Mouse (Mus musculus) hematopoietic stem cell, adult 5-6 weeks (primary cell): Measurements from ENCODE around the gene St3gal5. TPM values are rescaled to one million over a fixed set of nuclear protein-coding genes. Genes with fewer than 3 reads are reported as not detected.
"Not testable (repeated sequence)": the region's sequence is repeated elsewhere in the genome, so short reads cannot be mapped to it uniquely, and the experiment has no call there.

Experiments used
- ATAC-seq, 2 experiments: fragments of 125-278 bp in 1 of 2; replicated peaks in 1 of 2; 2 replicates each; pipeline ENCODE4 v1.8.0; 2016 to 2017; ENCODE audit warnings: inconsistent platforms in 2 of 2, mild to moderate bottlenecking in 2 of 2, moderate number of reproducible peaks in 2 of 2, low read depth in 1 of 2, moderate TSS enrichment in 1 of 2; ENCODE audit not compliant: low FRiP score in 2 of 2, poor library complexity in 2 of 2, severe bottlenecking in 2 of 2, insufficient read depth in 1 of 2, low TSS enrichment in 1 of 2
- total RNA-seq: library from RNA; stranded (forward); fragments of 172-1452, 232-1000 nt; gene quantifications from 2 replicates; pipeline ENCODE4 v1.2.3, GENCODE M21; 2017

St3gal5 gene
- 20.6 and 22.6 TPM in 2 replicates for total RNA-seq

DNA sequence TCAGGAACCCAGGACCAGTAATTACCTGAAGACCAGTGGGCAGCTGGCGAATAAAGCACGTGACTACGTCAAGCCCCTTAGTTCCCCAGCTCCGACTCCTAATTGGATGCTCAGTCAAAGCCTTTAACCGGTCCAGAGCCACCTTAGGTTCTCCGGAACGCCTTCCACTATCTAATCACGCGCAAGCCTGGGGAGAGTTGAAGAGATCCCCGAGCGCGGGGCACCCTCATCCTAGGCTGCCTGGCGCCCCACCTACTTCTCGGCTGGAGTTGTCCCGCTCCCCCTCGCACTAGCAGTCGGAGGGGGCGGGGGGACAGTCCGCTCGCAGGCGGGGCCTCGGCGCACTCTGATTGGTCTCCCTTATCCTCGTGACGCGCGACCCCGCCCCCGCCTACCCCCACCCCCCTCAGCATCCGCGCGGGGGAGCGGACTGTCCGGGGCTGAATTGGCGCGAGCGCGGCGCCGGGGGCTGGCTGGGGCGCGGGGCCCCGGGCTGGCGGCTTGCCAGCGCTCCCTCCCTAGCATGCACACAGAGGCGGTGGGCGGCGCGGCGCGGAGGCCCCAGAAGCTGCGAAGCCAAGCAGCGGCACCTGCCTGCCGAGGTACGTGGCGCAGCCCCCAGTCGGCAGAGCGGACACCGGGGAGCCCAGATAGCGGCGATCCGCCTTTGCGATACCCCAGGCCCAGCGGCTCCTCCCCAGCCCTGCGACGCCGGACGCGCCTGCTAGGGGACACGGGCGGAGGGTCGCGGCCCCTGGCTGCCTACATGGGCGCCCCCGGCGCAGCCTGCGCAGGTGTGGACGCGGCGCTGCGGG lies at the start of gene St3gal5:
St3gal5 (plus strand) TSS at position 412 of the 815 bp plus-strand sequence.
- ATAC-seq = peak; percentile 84 to 85

DNA sequence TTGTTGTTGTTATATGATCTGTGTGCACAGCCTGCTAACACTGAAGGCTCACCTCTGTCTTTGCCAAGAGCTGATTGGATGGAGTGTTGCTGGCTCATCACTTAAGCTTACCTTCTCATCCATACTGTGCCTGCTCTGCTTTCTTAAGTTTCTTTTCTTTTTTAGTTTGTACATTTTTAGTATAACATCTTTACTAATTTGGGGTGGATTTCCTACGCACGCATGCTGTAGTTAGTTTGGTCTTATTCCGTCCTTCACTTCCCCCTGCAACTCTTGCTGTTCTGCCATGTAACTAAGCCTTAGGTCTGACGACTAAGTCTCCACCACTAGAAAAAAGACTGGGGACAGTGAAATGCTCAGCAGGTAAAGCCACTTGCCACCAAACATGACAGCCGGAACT lies 48.7 kb upstream of the St3gal5 start:
- no peak for ATAC-seq

DNA sequence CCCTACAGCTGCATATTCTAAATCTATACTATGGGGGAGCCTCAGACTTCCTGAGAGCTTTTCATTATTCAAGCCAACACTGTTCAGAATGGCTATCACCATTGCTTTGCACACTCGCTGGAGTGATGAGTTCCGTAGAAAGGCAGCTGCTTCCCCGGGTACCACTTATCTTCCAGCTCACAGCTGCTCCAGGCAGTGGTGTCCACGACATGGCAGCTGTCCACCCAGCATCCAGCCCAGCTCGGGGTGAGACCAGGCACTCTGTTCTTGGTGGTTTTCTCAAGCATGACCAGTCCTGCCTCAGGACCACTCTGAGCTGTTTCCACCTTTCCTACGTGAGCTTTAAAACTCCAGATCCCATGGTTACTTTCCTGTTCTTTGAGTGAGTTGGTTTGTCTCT lies 47.5 kb upstream of the St3gal5 start:
- ATAC-seq = no peak

DNA sequence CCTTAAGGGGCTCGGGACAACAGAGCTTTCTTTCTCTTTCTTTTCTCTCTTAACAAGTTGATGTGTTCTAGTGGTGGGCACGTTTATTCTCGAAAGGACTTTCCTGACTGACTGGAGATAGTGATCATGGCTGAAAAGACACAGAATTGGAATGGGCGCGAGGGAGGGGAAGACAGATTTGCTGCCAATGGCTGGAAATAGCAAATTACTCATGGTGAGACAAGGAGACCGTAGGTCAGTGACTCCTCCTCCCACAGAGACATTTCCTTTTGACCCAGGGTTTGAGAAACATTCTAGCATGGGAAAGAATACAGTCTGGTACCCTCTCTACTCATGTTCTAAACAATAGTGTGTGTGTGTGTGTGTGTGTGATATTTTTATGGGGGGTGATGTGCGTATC lies 46.6 kb upstream of the St3gal5 start:
- 0 out of 4 replicates have a peak, but pooled peaks of 1 of the 2 experiments have one; percentile 3 for ATAC-seq

DNA sequence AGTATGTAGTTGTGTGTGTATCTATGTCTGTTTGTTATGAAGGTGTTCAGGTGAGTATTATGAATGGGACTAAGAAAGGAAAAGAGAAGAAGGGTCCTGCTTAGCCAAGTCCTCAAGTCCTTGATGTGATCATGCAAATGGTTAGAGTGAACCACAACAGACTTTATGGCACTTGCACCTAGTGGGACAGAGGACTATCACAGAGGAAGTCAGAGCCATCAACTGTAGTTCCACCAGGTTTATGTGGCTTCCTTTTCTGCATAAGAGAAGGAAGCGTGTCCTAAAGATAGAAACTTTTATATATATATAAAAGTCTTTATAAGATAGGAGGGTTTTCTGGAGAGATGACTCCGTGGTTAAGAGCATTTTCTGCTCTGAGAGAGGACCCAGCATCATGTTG lies 46.1 kb upstream of the St3gal5 start:
- peak; percentile 26 to 40; a peak in 2 of 4 replicates for ATAC-seq

DNA sequence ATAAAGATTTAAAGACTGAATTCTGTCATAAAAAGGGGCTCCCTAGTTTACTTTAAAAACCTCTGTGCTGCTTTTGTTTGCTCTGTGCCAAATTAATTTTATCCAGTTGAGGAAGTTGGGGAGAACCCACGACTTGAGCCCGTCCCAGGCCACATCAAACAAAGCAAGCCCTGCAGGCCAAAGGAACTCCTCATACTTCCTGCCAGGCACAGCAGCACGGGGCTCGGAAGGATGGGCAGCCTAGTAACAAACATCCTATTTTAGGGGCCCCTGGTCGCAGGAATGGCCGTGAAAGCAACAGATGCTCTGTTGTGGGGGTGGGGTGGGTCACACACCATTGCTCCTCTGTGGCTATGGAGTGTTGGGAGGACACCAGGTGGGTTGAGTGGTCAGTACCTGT lies 45.6 kb upstream of the St3gal5 start:
- ATAC-seq = peak; percentile 60 to 84; a peak in 3 of 4 replicates

DNA sequence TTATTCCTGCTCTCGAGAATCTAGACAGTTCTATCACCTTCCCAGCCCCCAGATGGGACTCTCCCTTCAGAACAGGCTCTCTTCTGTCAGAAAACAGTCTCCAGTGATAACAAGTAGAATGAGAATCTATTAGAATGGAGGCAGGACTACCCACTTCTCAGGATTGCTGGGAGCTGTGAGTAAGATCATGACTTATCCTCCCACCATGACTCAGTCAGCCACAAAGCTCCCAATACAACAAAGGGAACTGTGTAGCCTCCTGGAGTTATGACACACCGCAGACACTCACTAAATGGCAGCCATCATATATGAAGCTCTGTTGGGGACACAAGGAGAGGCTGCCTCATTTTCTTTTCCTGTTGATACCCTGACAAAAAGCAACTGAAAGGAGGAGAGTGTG lies 40.8 kb upstream of the St3gal5 start:
- no peak for ATAC-seq

DNA sequence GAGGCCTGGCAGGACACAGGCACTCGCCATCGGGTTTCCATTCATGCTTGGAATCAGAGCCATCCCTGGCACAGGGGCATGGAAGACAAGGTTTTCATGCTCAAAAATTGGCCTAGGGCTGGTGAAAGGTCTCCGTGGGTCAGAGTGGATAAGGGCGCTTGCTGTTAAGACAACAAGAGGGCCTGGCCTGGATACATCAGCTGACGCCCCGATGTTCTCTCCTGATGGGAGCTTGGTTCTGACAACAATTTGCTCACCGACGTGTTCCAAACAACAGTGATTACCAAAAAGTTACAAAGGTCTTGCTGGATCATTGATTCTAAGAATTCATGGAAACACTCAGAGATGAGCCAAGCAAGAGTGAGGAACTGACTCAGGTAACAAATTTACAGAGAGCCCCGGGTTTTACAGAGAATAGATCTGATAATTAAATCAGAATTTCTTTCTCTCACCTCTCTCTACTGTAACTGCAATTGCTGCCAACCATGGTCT lies 38.9 kb upstream of the St3gal5 start:
- ATAC-seq = no peak

DNA sequence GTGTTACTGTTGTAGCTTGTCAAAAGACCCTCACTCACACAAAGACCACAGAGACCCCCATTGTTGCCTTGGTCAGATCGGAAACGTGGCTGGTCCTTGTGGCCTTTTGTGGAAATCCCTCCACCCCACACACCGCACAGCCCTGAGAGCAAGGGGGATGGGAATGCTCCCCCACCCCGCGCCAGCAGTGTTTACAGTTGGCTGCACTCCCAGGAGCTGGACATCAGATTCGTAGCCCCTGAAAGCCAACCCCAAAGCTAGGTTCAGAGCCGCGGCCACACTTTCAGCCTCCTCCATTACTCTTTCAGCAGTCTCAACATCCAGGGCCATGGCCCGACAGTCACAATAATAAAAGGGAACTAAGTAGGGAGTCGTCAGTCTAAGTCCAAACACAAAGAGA lies 36.7 kb upstream of the St3gal5 start:
- ATAC-seq = not testable (repeated sequence)

DNA sequence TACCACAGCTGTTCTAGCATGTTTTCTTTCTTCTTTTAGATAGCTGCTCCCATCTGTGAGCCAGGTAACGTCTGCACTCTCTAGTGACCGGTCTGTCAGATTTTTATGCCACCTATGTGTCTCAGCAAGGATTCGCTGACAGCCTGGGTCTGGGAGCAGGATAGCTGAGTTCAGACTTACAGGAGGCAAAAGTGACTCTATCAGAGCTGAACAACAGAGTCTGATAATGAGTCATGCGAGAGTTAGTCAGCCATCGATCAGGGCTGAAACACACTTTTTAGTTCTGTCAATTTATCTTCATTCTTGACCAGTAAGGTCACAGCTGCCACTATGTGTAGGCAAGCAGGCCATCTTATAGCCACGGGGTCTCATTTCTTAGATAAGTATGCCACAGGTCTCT lies 33.7 kb upstream of the St3gal5 start:
- no peak for ATAC-seq

DNA sequence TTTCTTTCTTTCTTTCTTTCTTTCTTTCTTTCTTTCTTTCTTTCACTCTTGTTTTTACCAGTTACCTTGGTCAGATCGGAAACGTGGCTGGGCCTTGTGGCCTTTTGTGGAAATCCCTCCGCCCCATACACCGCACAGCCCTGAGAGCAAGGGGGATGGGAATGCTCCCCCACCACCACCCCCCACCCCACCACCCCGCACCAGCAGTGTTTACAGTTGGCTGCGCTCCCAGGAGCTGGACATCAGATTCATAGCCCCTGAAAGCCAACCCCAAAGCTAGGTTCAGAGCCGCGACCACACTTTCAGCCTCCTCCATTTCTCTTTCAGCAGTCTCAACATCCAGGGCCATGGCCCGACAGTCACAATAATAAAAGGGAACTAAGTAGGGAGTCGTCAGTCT lies 31.4 kb upstream of the St3gal5 start:
- no peak for ATAC-seq

DNA sequence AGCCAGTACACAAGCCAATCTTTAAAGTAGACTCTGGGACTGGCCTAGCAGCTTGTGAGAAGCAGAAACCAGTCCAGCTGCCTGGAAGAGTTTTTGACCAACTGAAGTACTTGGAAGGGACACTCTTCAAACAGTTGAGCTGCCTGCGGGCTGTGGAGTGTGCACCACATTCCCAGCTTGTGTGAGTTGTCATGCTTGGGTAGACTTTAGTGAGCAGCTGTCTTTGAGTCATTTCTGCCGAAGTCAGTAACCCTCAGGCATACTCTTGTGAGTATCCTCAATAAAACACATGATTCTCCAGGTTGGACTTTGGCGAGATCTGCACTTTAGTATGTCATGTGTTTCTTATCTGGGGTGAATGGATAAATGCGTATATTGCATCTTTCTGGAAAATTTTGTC lies 29.0 kb upstream of the St3gal5 start:
- ATAC-seq = no peak

DNA sequence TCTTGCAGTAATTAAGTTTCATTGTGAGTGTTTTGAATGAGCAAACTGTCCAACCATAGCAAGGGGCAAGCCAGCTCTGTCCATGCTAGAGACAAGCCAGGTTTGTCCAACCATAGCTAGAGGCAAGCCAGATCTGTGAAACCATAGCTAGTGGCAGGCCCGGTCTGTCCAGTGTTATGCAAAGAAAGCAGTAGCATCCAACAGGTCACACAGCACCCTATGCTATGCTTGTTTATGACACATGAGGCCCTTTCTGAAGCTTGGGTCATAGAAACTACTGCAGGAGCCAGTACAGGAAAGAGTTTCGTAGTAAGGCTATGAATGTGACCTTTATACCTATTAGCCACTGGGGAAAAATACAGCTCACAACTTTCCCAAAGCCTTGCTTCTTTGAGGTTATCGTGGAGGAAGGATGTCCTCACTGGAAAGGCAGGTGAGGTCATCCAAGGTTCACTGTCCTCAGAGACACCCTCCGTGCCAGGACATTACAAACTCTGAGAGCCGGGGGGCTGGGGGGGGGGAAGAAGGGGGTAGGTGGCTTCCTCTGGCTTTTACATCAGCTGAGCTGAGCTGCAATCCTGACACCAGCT lies 26.0 kb upstream of the St3gal5 start:
- no peak for ATAC-seq

DNA sequence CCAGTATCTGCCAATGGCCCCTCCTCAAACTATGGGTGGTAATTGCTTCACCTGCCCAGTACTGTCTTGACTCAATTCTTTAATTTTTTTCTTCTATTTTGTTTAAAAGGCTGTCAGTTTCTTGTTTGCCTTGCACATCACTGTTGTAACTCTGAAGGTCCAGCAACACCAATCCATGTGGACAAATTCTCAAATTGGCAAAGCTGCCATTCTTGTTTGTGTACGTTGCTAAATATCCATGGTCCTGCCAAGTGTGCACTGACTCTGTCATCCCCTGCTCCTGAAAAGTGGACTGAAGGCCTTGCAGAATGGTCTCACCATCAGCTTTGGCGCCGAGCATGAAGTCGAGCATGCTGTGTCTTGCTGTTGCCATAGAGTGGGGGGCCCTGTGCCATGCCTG lies 23.6 kb upstream of the St3gal5 start:
- ATAC-seq = no peak

DNA sequence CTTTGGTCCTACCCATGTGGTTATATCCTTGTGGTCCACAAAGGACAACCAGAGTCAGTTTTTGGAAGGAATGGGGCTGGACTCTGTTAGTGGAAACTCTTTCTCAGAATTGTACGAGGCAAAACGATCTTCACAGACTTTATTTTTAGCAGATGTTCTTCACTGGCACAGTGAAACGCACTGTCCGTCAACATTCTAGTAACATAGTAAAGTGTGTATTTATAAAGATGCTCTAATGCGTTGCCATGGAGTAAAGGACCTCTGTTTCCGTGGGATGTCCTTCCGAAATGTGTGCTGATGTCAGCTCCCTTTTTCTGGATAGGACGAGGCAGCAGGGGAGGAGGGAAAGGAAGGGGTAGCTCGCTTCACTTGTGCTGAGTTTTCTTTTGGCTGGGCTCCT lies 20.9 kb upstream of the St3gal5 start:
- no peak for ATAC-seq

DNA sequence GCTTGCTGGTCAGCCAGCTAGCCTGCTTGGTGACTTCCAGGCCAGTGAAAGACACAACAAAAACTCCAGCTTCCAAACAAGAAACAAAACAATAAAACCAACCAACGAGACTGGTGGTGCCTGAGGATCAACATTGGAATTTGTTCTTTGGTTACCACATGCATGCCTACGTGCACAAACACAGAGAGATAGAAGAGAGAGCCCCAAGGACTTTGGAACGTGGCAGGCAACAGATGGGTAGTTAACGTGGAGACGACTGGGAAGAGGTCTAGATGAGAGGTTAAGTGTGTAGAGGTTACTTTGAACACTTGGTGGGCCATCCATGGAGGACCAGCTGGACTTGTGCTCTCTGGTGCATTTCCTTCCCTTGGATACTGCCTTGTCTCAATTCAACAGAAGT lies 19.2 kb upstream of the St3gal5 start:
- no peak for ATAC-seq

DNA sequence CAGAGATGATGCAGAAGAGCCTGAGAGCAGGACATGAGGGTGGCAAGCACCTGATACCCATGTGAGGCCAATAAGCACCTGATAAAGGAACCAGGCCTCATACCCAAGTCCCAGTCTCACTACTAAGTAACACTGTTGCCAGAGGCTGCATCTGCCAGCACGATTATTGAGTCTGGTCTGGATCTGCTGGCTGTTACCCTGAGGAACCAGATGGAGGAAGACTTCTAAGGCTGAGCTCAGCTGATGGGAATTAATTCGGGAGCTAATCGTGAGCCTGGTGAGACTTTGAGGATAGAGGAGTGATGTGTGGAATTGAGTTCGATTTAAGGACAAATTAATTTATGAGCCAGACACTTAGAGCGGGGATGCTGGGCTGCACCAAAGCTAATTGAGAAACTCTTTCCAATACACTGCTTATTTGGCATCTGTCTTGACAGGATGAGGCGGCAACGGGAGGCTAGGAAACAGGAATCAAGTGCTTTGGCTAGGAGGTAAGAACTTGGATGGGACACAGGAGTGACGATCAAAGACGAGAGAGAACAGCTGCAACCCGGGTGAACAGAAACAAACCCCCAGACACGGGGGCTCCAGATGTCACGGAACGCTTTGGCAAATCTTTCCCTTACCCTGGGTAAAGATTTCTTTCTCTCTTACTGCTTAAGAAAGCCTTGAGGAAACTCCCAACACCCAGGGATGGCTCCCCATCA lies 15.9 kb upstream of the St3gal5 start:
- ATAC-seq = no peak

DNA sequence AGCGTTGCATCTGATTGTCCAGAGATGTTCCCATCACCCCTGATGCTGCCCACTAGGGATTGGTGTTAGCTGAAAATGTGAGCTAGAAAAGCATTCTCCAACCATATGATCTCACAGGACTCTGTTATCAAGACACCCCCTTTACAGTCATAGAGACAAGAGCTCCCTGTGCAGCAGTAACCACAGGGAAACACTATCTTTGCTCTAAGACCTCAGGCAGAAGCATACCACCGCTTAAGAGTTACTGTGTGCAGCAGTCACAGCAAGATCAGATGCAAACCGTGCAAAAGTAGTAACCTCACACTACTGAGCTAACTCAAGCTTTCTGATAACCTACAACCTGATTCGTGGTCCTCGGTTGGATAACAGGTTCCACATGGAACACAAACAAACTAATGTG lies 10.0 kb upstream of the St3gal5 start:
- ATAC-seq = no peak
